Mouse (Mus musculus): ENCODE measurements at regions not wholly inside any gene's neighbourhood (a gene's known extent, or its start where the extent isn't known, plus 50 kb on each side); places are given as distances from the start of the nearest gene placed in this dataset.
"Not testable (repeated sequence)": the region's sequence is repeated elsewhere in the genome, so short reads cannot be mapped to it uniquely, and the experiment has no call there.

- H3K4me2 ChIP-seq (replicated peaks; ENCODE audit: low read depth, low read length, severe bottlenecking); DNase-seq (ENCODE audit: low spot score); H3K27me3 ChIP-seq (ENCODE audit: control insufficient read depth, insufficient read depth, low read length); H3K27ac ChIP-seq (replicated peaks; ENCODE audit: low read depth, low read length); H3K4me1 ChIP-seq (ENCODE audit: control insufficient read depth, insufficient read depth, low read length); H3K9me3 ChIP-seq (ENCODE audit: control insufficient read depth, low read length); H3K9ac ChIP-seq (ENCODE audit: low read depth, low read length, severe bottlenecking); H3K4me3 ChIP-seq (replicated peaks; ENCODE audit: low read length); ATAC-seq (ENCODE audit: low FRiP score, low read depth); H3K36me3 ChIP-seq (ENCODE audit: control insufficient read depth, insufficient read depth, low read length): not testable (repeated sequence)
- 17% methylated on average over 1 of the region's 3 CpGs for WGBS
These were observed 283.1 kb downstream of the Samd9l start for GRCm38 (mm10) chr6:3116296-3116695.
